Mouse (Mus musculus): Measurements from ENCODE around the gene Agtpbp1. TPM values are rescaled to one million over a fixed set of nuclear protein-coding genes. Genes with fewer than 3 reads are reported as not detected.

Agtpbp1 gene
- polyA plus RNA-seq, 1 experiment = 5.1 TPM

DNA sequence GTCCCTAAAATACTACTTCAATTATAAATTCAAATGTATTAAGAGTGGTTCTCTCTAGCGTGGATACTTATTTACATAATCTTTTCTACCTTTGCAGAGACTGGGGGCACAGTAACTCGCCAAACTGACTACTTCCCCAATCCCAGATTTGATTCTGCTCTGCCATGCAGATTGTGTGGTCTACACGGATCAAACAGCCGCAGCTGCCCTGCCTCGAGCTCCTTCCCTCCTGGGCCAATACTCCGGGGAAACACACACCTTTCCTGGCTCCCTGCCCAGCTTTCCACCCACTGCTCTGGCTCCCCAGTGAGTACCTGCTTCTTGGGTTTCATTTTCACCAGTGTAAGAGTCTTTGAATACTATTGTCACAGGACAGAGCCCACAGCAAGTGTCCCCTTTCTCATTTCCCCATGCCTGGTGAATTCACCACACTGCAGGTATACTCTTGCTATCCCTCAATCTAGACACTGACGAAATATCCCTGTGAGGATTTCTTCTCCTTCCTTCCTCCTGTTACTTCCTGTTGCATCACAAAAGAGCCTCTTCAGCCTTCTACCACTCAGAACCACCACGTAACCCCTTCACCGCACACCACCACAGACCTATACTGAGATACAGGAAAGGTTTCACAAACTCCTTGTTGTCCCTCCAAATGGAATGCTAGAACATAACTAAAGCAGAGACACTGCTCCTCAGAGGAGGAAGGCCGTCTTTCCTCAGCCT, 75.2 kb downstream of the Agtpbp1 start:
- DNase-seq (ENCODE audit: low read depth in 1 of 2, low spot score in 2 of 2) = peak in 1 of 2 experiments; percentile 7
- WGBS = 35% methylated on average over 10 of the region's 10 CpGs
- no peaks in the 10 kb centered on the region for H3K27me3 ChIP-seq (ENCODE audit: control insufficient read depth, insufficient read depth, low read length)
- peak overlapping the region; percentile 39; the same call in 1 of the 2 replicates for H3K4me3 ChIP-seq (ENCODE audit: extremely low read depth, insufficient read depth, insufficient read length)
- H3K4me1 ChIP-seq (ENCODE audit: control insufficient read depth, insufficient read depth, insufficient read length) = no peaks in the 10 kb centered on the region; the same call in 1 of the 2 replicates
- TF ChIP-seq CTCF (IDR thresholded peaks at IDR 0.05; ENCODE audit: extremely low read depth, insufficient read depth, insufficient read length, insufficient replicate concordance) = no peak
- no peak for TF ChIP-seq POLR2A (IDR thresholded peaks at IDR 0.05; ENCODE audit: low read depth, low read length)
- H3K27ac ChIP-seq (ENCODE audit: insufficient read depth, low read length) = peak overlapping the region; percentile 79
- H3K36me3 ChIP-seq (ENCODE audit: control insufficient read depth, insufficient read depth, low read length) = peaks cover 5% of the 10 kb centered on the region

GRCm38 (mm10) chr13:59508584-59508983, 76.4 kb downstream of the Agtpbp1 start:
- DNase-seq (ENCODE audit: low read depth in 1 of 2, low spot score in 2 of 2) = peak in 1 of 2 experiments; percentile 19
- Histone ChIP-seq H3K4me1 (ENCODE audit: control insufficient read depth, insufficient read depth, insufficient read length) (no peaks in the 10 kb centered on the region; the same call in 1 of the 2 replicates), H3K36me3 (ENCODE audit: control insufficient read depth, insufficient read depth, low read length) (peaks cover 4% of the 10 kb centered on the region), H3K27ac (ENCODE audit: insufficient read depth, low read length) (peak overlapping the region; percentile 44), H3K27me3 (ENCODE audit: control insufficient read depth, insufficient read depth, low read length) (no peaks in the 10 kb centered on the region), H3K4me3 (ENCODE audit: extremely low read depth, insufficient read depth, insufficient read length) (no peak overlapping the region)
- 37% methylated on average over 4 of the region's 4 CpGs for WGBS
- TF ChIP-seq CTCF (IDR thresholded peaks at IDR 0.05; ENCODE audit: extremely low read depth, insufficient read depth, insufficient read length, insufficient replicate concordance) (no peak), POLR2A (IDR thresholded peaks at IDR 0.05; ENCODE audit: low read depth, low read length) (no peak)

DNA sequence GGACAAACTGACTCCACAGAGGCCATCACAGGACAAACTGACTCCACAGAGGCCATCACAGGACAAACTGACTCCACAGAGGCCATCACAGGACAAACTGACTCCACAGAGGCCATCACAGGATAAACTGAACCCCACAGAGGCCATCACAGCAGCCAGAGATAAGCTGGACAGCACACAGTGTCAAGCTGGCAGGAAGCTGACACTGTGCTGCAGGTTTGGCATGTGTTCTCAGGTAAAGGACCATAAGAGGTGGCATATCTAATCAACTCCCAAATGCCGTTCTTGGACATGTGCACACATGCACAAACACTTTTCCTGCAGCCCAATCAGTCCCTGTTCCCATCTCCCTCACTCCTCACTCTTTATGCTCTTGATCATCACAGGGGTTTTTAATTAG, 78.6 kb downstream of the Agtpbp1 start:
- Histone ChIP-seq H3K4me3 (ENCODE audit: extremely low read depth, insufficient read depth, insufficient read length) (no peak overlapping the region), H3K4me1 (ENCODE audit: control insufficient read depth, insufficient read depth, insufficient read length) (no peaks in the 10 kb centered on the region; the same call in 1 of the 2 replicates), H3K36me3 (ENCODE audit: control insufficient read depth, insufficient read depth, low read length) (no peaks in the 10 kb centered on the region; the same call in none of the 2 replicates), H3K27ac (ENCODE audit: insufficient read depth, low read length) (no peak overlapping the region), H3K27me3 (ENCODE audit: control insufficient read depth, insufficient read depth, low read length) (no peaks in the 10 kb centered on the region)
- WGBS = 87% methylated on average over 1 of the region's 1 CpGs
- TF ChIP-seq CTCF (IDR thresholded peaks at IDR 0.05; ENCODE audit: extremely low read depth, insufficient read depth, insufficient read length, insufficient replicate concordance) (no peak), POLR2A (IDR thresholded peaks at IDR 0.05; ENCODE audit: low read depth, low read length) (no peak)
- no peak for DNase-seq (ENCODE audit: low read depth in 1 of 2, low spot score in 2 of 2)

GRCm38 (mm10) chr13:59505867-59506266, 79.2 kb downstream of the Agtpbp1 start:
- H3K4me3 ChIP-seq (ENCODE audit: extremely low read depth, insufficient read depth, insufficient read length) = no peak overlapping the region
- no peak overlapping the region for H3K27ac ChIP-seq (ENCODE audit: insufficient read depth, low read length)
- WGBS = 96% methylated on average over 4 of the region's 4 CpGs
- no peaks in the 10 kb centered on the region; the same call in 1 of the 2 replicates for H3K4me1 ChIP-seq (ENCODE audit: control insufficient read depth, insufficient read depth, insufficient read length)
- H3K36me3 ChIP-seq (ENCODE audit: control insufficient read depth, insufficient read depth, low read length) = no peaks in the 10 kb centered on the region; the same call in none of the 2 replicates
- no peak for DNase-seq (ENCODE audit: low read depth in 1 of 2, low spot score in 2 of 2)
- no peak for TF ChIP-seq CTCF (IDR thresholded peaks at IDR 0.05; ENCODE audit: extremely low read depth, insufficient read depth, insufficient read length, insufficient replicate concordance)
- TF ChIP-seq POLR2A (IDR thresholded peaks at IDR 0.05; ENCODE audit: low read depth, low read length) = no peak
- H3K27me3 ChIP-seq (ENCODE audit: control insufficient read depth, insufficient read depth, low read length) = no peaks in the 10 kb centered on the region

GRCm38 (mm10) chr13:59503581-59503980, 81.4 kb downstream of the Agtpbp1 start:
- H3K36me3 ChIP-seq (ENCODE audit: control insufficient read depth, insufficient read depth, low read length) = peaks cover 5% of the 10 kb centered on the region
- WGBS = 84% methylated on average over 4 of the region's 4 CpGs
- no peaks in the 10 kb centered on the region for H3K4me1 ChIP-seq (ENCODE audit: control insufficient read depth, insufficient read depth, insufficient read length)
- no peak for DNase-seq (ENCODE audit: low read depth in 1 of 2, low spot score in 2 of 2)
- H3K4me3 ChIP-seq (ENCODE audit: extremely low read depth, insufficient read depth, insufficient read length) = no peak overlapping the region
- no peak for TF ChIP-seq POLR2A (IDR thresholded peaks at IDR 0.05; ENCODE audit: low read depth, low read length)
- H3K27me3 ChIP-seq (ENCODE audit: control insufficient read depth, insufficient read depth, low read length) = no peaks in the 10 kb centered on the region
- H3K27ac ChIP-seq (ENCODE audit: insufficient read depth, low read length) = no peak overlapping the region

DNA sequence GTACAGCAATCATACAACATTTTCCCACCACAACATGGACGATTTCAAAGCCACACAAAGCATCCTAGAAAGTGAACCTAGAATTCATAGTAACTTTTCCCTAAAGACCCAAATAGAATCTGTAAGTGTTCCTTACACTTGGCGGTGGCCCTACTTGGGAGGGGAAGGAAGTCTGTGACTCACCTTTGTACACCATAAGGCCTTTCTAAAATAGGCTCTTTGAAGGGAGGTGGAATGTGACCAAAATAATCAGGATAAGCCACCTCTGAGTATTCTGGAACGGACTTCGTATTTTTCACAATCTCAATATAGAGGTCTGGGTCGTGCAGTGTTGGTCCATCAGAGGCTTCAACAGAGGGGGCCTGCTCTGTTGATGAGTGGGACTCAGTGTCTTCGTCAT, 85.2 kb downstream of the Agtpbp1 start:
- Histone ChIP-seq H3K4me3 (ENCODE audit: extremely low read depth, insufficient read depth, insufficient read length) (no peak overlapping the region), H3K27ac (ENCODE audit: insufficient read depth, low read length) (no peak overlapping the region), H3K4me1 (ENCODE audit: control insufficient read depth, insufficient read depth, insufficient read length) (no peaks in the 10 kb centered on the region), H3K36me3 (ENCODE audit: control insufficient read depth, insufficient read depth, low read length) (peaks cover 14% of the 10 kb centered on the region), H3K27me3 (ENCODE audit: control insufficient read depth, insufficient read depth, low read length) (no peaks in the 10 kb centered on the region)
- TF ChIP-seq POLR2A (IDR thresholded peaks at IDR 0.05; ENCODE audit: low read depth, low read length) = no peak
- TF ChIP-seq CTCF (IDR thresholded peaks at IDR 0.05; ENCODE audit: extremely low read depth, insufficient read depth, insufficient read length, insufficient replicate concordance) = no peak
- DNase-seq (ENCODE audit: low read depth in 1 of 2, low spot score in 2 of 2) = no peak
- WGBS = 89% methylated on average over 6 of the region's 6 CpGs

DNA sequence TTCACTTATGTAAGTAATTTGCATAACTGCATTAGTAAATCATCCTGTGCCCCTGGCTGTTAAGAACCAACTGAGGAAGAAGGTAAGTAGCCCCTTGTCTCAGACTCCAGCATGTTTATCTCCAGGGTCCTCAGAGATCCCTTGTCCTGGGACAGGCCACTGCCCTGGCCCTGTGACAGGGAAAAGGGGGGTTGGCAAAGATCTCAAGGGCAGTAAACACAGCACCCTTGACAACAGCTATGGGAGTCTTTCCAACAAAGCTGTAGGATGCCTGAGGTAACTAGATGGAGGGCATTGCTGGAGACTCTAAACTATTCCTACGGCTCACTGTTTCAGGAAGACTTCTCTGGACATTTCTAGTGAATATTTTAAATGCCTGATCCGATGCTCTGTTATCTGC, 85.7 kb downstream of the Agtpbp1 start:
- H3K4me3 ChIP-seq (ENCODE audit: extremely low read depth, insufficient read depth, insufficient read length) = no peak overlapping the region
- H3K4me1 ChIP-seq (ENCODE audit: control insufficient read depth, insufficient read depth, insufficient read length) = no peaks in the 10 kb centered on the region
- DNase-seq (ENCODE audit: low read depth in 1 of 2, low spot score in 2 of 2) = no peak
- no peaks in the 10 kb centered on the region for H3K27me3 ChIP-seq (ENCODE audit: control insufficient read depth, insufficient read depth, low read length)
- TF ChIP-seq CTCF (IDR thresholded peaks at IDR 0.05; ENCODE audit: extremely low read depth, insufficient read depth, insufficient read length, insufficient replicate concordance) = no peak
- no peak for TF ChIP-seq POLR2A (IDR thresholded peaks at IDR 0.05; ENCODE audit: low read depth, low read length)
- 95% methylated on average over 2 of the region's 2 CpGs for WGBS
- H3K36me3 ChIP-seq (ENCODE audit: control insufficient read depth, insufficient read depth, low read length) = peaks cover 15% of the 10 kb centered on the region
- H3K27ac ChIP-seq (ENCODE audit: insufficient read depth, low read length) = no peak overlapping the region
